Mouse (Mus musculus): ENCODE results near the gene Cpeb4. TPM values are rescaled to one million over a fixed set of nuclear protein-coding genes. Genes with fewer than 3 reads are reported as not detected.

The Cpeb4 gene
- 16.5 and 17.3 TPM in 2 replicates for polyA plus RNA-seq (2015; fragmentation: Nextera tagmentation; extraction: Ambion mirVana)

- H3K4me2 ChIP-seq = peak within 1 kb of the TSS; percentile 86
- H3K36me3 ChIP-seq (replicated peaks) = no peaks in the 10 kb centered on the region
- H3K27me3 ChIP-seq (replicated peaks) = no peaks in the 10 kb centered on the region
- 68% methylated on average over 4 of the region's 4 CpGs for WGBS
- no peaks in the 10 kb centered on the region for H3K9me3 ChIP-seq
- peak within 1 kb of the TSS; percentile 93 for H3K27ac ChIP-seq
- ATAC-seq (replicated peaks) = no peak
- H3K4me1 ChIP-seq = peaks cover 28% of the 10 kb centered on the region
- H3K9ac ChIP-seq = peak within 1 kb of the TSS; percentile 93
- peak within 1 kb of the TSS; percentile 98 for H3K4me3 ChIP-seq
Observed at GRCm38 (mm10) chr11:31871911-31872310, at the start of gene Cpeb4. Gene Cpeb4, plus strand, starts transcription at chr11:31872211.

GRCm38 (mm10) chr11:31822556-31822955 is 49.5 kb upstream of the Cpeb4 start:
- Histone ChIP-seq H3K27me3 (replicated peaks) (no peaks in the 10 kb centered on the region), H3K9ac (no peak overlapping the region), H3K4me2 (no peak overlapping the region), H3K4me1 (peaks cover 21% of the 10 kb centered on the region), H3K36me3 (replicated peaks) (no peaks in the 10 kb centered on the region), H3K9me3 (no peaks in the 10 kb centered on the region), H3K4me3 (no peak overlapping the region), H3K27ac (peak overlapping the region; percentile 61)
- no peak for ATAC-seq (replicated peaks)
- 87% methylated on average over 9 of the region's 9 CpGs for WGBS

DNA sequence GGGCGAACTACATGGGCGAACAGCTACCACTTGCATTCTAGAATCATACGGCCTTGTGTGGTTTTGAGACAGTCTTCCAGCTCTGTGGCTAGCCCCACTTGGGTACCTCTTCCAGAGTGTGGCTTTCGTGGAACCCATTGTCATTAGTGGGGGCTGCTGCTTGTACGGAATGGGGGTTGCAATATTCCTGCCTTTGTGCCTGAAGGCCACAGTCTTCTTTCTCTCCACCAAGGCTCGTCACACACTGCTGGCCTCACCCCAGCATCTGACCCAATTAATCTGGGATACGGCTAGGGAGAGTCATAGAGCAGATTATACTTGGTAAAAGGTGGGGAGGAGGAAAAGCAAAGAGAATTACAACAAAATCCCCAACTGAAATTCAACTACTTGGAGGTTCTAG is 48.5 kb upstream of the Cpeb4 start:
- ATAC-seq (replicated peaks) = no peak
- peaks cover 16% of the 10 kb centered on the region for H3K4me1 ChIP-seq
- H3K27me3 ChIP-seq (replicated peaks) = no peaks in the 10 kb centered on the region
- no peak overlapping the region for H3K4me2 ChIP-seq
- H3K9me3 ChIP-seq = no peaks in the 10 kb centered on the region
- H3K27ac ChIP-seq = no peak overlapping the region
- no peaks in the 10 kb centered on the region for H3K36me3 ChIP-seq (replicated peaks)
- H3K9ac ChIP-seq = no peak overlapping the region
- no peak overlapping the region for H3K4me3 ChIP-seq
- WGBS = 85% methylated on average over 7 of the region's 7 CpGs

DNA sequence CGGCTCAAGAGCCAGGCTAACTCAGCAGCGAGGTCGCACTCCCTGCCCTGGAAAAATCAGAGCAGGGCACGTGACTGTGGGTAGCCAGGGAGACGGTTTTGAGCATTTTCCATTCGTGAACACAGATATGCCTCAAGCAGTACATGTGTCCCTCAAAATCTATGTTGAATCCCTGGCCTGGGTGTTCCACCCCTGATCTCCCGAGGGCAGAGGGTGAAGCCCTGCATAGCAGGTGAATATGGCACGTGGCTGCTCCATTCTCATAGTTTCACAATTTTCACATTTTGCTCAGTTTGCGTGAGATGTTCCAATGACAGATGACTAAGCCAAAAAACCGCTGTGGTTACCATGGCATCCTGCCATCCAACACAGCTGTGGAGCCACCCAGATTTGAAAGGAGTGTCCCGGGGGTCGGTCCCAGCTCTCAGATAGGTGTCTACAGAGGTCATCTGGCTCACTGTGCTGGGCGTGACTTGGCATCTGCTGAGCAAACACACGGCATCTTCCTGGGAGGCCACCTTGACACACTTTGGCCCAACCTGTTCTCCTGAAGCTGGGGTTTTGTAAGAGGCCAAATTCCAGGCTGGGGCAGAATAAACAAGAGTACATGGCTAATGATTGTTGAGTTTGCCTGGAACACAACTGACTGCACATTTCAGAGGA is 47.4 kb upstream of the Cpeb4 start:
- 76% methylated on average over 14 of the region's 14 CpGs for WGBS
- Histone ChIP-seq H3K36me3 (replicated peaks) (no peaks in the 10 kb centered on the region), H3K4me3 (no peak overlapping the region), H3K4me1 (peaks cover 16% of the 10 kb centered on the region), H3K9me3 (no peaks in the 10 kb centered on the region), H3K9ac (no peak overlapping the region), H3K27me3 (replicated peaks) (no peaks in the 10 kb centered on the region), H3K4me2 (no peak overlapping the region), H3K27ac (no peak overlapping the region)
- no peak for ATAC-seq (replicated peaks)

GRCm38 (mm10) chr11:31828011-31828770 is 43.8 kb upstream of the Cpeb4 start:
- H3K36me3 ChIP-seq (replicated peaks) = no peaks in the 10 kb centered on the region
- ATAC-seq (replicated peaks) = no peak
- peaks cover 16% of the 10 kb centered on the region for H3K4me1 ChIP-seq
- WGBS = 56% methylated on average over 4 of the region's 4 CpGs
- H3K27ac ChIP-seq = no peak overlapping the region
- no peaks in the 10 kb centered on the region for H3K27me3 ChIP-seq (replicated peaks)
- H3K9me3 ChIP-seq = no peaks in the 10 kb centered on the region
- no peak overlapping the region for H3K9ac ChIP-seq
- H3K4me3 ChIP-seq = no peak overlapping the region
- H3K4me2 ChIP-seq = no peak overlapping the region

DNA sequence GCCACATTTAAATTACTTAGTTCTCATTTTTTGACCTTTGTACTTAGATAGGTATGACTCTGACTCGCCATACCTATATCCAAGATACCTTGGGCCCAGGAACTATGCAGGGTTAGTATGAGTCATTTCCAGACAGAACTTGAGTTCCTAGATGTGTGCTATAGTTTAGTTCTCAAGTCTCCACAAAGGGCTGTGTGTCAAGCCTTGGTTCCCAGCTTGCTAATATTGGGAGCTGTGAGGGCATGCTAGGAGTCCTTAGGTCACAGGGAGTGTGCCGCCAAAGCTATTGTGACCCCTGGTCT is 43.3 kb upstream of the Cpeb4 start:
- Histone ChIP-seq H3K27ac (no peak overlapping the region), H3K4me3 (no peak overlapping the region), H3K36me3 (replicated peaks) (no peaks in the 10 kb centered on the region), H3K4me2 (no peak overlapping the region), H3K27me3 (replicated peaks) (no peaks in the 10 kb centered on the region), H3K4me1 (peaks cover 16% of the 10 kb centered on the region), H3K9me3 (no peaks in the 10 kb centered on the region), H3K9ac (no peak overlapping the region)
- no peak for ATAC-seq (replicated peaks)
- WGBS = 83% methylated on average over 2 of the region's 2 CpGs

- Histone ChIP-seq H3K4me2 (no peak overlapping the region), H3K4me3 (no peak overlapping the region), H3K27me3 (replicated peaks) (no peaks in the 10 kb centered on the region), H3K9me3 (no peaks in the 10 kb centered on the region), H3K36me3 (replicated peaks) (no peaks in the 10 kb centered on the region), H3K27ac (peak overlapping the region; percentile 14; the same call in 1 of the 2 replicates), H3K9ac (no peak overlapping the region), H3K4me1 (peaks cover 13% of the 10 kb centered on the region)
- ATAC-seq (replicated peaks) = peak; percentile 13; the same call in 1 of the 2 replicates
- 52% methylated on average over 10 of the region's 10 CpGs for WGBS
Observed at GRCm38 (mm10) chr11:31830213-31831151, 41.5 kb upstream of the Cpeb4 start.

- Histone ChIP-seq H3K27ac (0 out of 2 replicates have a peak overlapping the region, but pooled peaks have one; percentile 37), H3K4me2 (no peak overlapping the region), H3K9me3 (no peaks in the 10 kb centered on the region), H3K36me3 (replicated peaks) (no peaks in the 10 kb centered on the region), H3K27me3 (replicated peaks) (no peaks in the 10 kb centered on the region), H3K4me3 (no peak overlapping the region), H3K4me1 (peaks cover 13% of the 10 kb centered on the region), H3K9ac (no peak overlapping the region)
- WGBS = 70% methylated on average over 5 of the region's 5 CpGs
- ATAC-seq (replicated peaks) = peak; percentile 46
Observed at GRCm38 (mm10) chr11:31831451-31831850, 40.6 kb upstream of the Cpeb4 start.

DNA sequence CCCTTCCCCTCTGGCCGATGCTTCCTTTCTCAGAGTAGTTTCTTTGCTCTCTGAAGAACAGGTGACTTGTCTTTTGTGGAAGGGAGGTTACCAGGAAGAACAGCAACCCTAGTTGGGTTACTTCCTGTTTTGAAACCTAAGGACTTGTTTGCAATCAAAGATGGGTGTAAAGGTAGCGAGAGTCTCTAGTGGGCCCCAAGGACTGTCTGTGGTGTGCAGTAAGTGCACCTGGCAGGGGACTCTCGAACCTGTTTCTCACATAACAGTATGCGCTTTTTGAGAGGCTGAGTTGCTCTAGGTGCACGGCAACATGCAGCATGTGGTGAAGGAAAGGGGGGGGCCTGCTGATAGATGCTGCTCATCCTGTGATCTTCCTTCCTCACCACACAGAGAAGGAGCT is 40.0 kb upstream of the Cpeb4 start:
- Histone ChIP-seq H3K36me3 (replicated peaks) (no peaks in the 10 kb centered on the region), H3K27me3 (replicated peaks) (no peaks in the 10 kb centered on the region), H3K9ac (no peak overlapping the region), H3K4me2 (no peak overlapping the region), H3K4me1 (peaks cover 13% of the 10 kb centered on the region), H3K27ac (no peak overlapping the region), H3K9me3 (no peaks in the 10 kb centered on the region), H3K4me3 (no peak overlapping the region)
- WGBS = 87% methylated on average over 5 of the region's 5 CpGs
- ATAC-seq (replicated peaks) = no peak

- no peaks in the 10 kb centered on the region for H3K36me3 ChIP-seq (replicated peaks)
- no peak overlapping the region for H3K4me2 ChIP-seq
- H3K9me3 ChIP-seq = no peaks in the 10 kb centered on the region
- H3K9ac ChIP-seq = no peak overlapping the region
- H3K27ac ChIP-seq = no peak overlapping the region
- no peak overlapping the region for H3K4me3 ChIP-seq
- H3K4me1 ChIP-seq = peaks cover 13% of the 10 kb centered on the region
- ATAC-seq (replicated peaks) = no peak
- 90% methylated on average over 7 of the region's 7 CpGs for WGBS
- H3K27me3 ChIP-seq (replicated peaks) = no peaks in the 10 kb centered on the region
Observed at GRCm38 (mm10) chr11:31832439-31832980, 39.5 kb upstream of the Cpeb4 start.

- no peak overlapping the region for H3K4me2 ChIP-seq
- H3K27ac ChIP-seq = no peak overlapping the region
- H3K4me1 ChIP-seq = peaks cover 15% of the 10 kb centered on the region
- no peak overlapping the region for H3K9ac ChIP-seq
- H3K36me3 ChIP-seq (replicated peaks) = no peaks in the 10 kb centered on the region
- WGBS = 43% methylated on average over 2 of the region's 2 CpGs
- no peaks in the 10 kb centered on the region for H3K27me3 ChIP-seq (replicated peaks)
- ATAC-seq (replicated peaks) = no peak
- H3K4me3 ChIP-seq = no peak overlapping the region
- no peaks in the 10 kb centered on the region for H3K9me3 ChIP-seq
Observed at GRCm38 (mm10) chr11:31833506-31833905, 38.5 kb upstream of the Cpeb4 start.

- Histone ChIP-seq H3K27ac (no peak overlapping the region), H3K4me1 (peaks cover 24% of the 10 kb centered on the region), H3K27me3 (replicated peaks) (no peaks in the 10 kb centered on the region), H3K4me3 (no peak overlapping the region), H3K9me3 (no peaks in the 10 kb centered on the region), H3K4me2 (no peak overlapping the region), H3K9ac (no peak overlapping the region), H3K36me3 (replicated peaks) (no peaks in the 10 kb centered on the region)
- 92% methylated on average over 3 of the region's 3 CpGs for WGBS
- ATAC-seq (replicated peaks) = no peak
Observed at GRCm38 (mm10) chr11:31835352-31835751, 36.7 kb upstream of the Cpeb4 start.
